Mouse (Mus musculus): Measurements from ENCODE around the gene Pter. TPM values are rescaled to one million over a fixed set of nuclear protein-coding genes. Genes with fewer than 3 reads are reported as not detected.
A peak's percentile ranks its signal among the peaks of the same experiment; 100 is the strongest.

Gene Pter
- polyA plus RNA-seq, 1 experiment from 2014 or later, result 16.8 TPM

GRCm38 (mm10) chr2:13009261-13009972, 85.6 kb downstream of the Pter start:
- Histone ChIP-seq H3K4me2 (peak overlapping the region; percentile 99), H3K4me3 (ENCODE audit: low read depth, low read length) (peak overlapping the region; percentile 53), H3K4me1 (ENCODE audit: insufficient read depth) (no peaks in the 10 kb centered on the region), H3K9ac (no peak overlapping the region), H3K27me3 (ENCODE audit: insufficient read depth, low read length) (peaks cover 41% of the 10 kb centered on the region), H3K27ac (ENCODE audit: low read depth) (no peak overlapping the region), H3K9me3 (ENCODE audit: low read depth, low read length) (no peaks in the 10 kb centered on the region), H3K36me3 (ENCODE audit: insufficient read depth) (no peaks in the 10 kb centered on the region)
- TF ChIP-seq CTCF (IDR thresholded peaks at IDR 0.05; ENCODE audit: low read depth), result no peak
- WGBS, result 10% methylated on average over 18 of the region's 18 CpGs
- peak; percentile 35; the same call in 1 of the 2 replicates for ATAC-seq (ENCODE audit: insufficient read depth)
- peak; percentile 11 for DNase-seq

- 2% methylated on average over 31 of the region's 31 CpGs for WGBS
- Histone ChIP-seq H3K36me3 (ENCODE audit: insufficient read depth) (no peaks in the 10 kb centered on the region), H3K27ac (ENCODE audit: low read depth) (no peak overlapping the region), H3K4me2 (peak overlapping the region; percentile 99), H3K9ac (no peak overlapping the region; the same call in 1 of the 2 replicates), H3K4me1 (ENCODE audit: insufficient read depth) (no peaks in the 10 kb centered on the region), H3K4me3 (ENCODE audit: low read depth, low read length) (peak overlapping the region; percentile 53), H3K27me3 (ENCODE audit: insufficient read depth, low read length) (peaks cover 41% of the 10 kb centered on the region), H3K9me3 (ENCODE audit: low read depth, low read length) (no peaks in the 10 kb centered on the region)
- TF ChIP-seq CTCF (IDR thresholded peaks at IDR 0.05; ENCODE audit: low read depth), result no peak
- DNase-seq (no peak), ATAC-seq (ENCODE audit: insufficient read depth) (no peak; the same call in 1 of the 2 replicates)
Observed at GRCm38 (mm10) chr2:13010030-13010459, 86.2 kb downstream of the Pter start.

- no peaks in the 10 kb centered on the region for H3K4me1 ChIP-seq (ENCODE audit: insufficient read depth)
- TF ChIP-seq CTCF (IDR thresholded peaks at IDR 0.05; ENCODE audit: low read depth), result peak; percentile 32
- H3K36me3 ChIP-seq (ENCODE audit: insufficient read depth), result no peaks in the 10 kb centered on the region
- H3K4me3 ChIP-seq (ENCODE audit: low read depth, low read length), result peak overlapping the region; percentile 53
- peak overlapping the region; percentile 99 for H3K4me2 ChIP-seq
- ATAC-seq (ENCODE audit: insufficient read depth) (peak; percentile 79), DNase-seq (peak; percentile 55)
- H3K27me3 ChIP-seq (ENCODE audit: insufficient read depth, low read length), result peaks cover 41% of the 10 kb centered on the region
- H3K27ac ChIP-seq (ENCODE audit: low read depth), result no peak overlapping the region
- under 1% methylated on average over 75 of the region's 75 CpGs for WGBS
- H3K9ac ChIP-seq, result peak overlapping the region; percentile 32; the same call in 1 of the 2 replicates
- no peaks in the 10 kb centered on the region for H3K9me3 ChIP-seq (ENCODE audit: low read depth, low read length)
Observed at GRCm38 (mm10) chr2:13010460-13011341, 86.9 kb downstream of the Pter start.

- under 1% methylated on average over 19 of the region's 19 CpGs for WGBS
- Histone ChIP-seq H3K27ac (ENCODE audit: low read depth) (no peak within 1 kb of the TSS), H3K27me3 (ENCODE audit: insufficient read depth, low read length) (peaks cover 41% of the 10 kb centered on the region), H3K9me3 (ENCODE audit: low read depth, low read length) (no peaks in the 10 kb centered on the region), H3K4me1 (ENCODE audit: insufficient read depth) (no peaks in the 10 kb centered on the region), H3K4me3 (ENCODE audit: low read depth, low read length) (peak within 1 kb of the TSS; percentile 53), H3K36me3 (ENCODE audit: insufficient read depth) (no peaks in the 10 kb centered on the region), H3K9ac (peak within 1 kb of the TSS; percentile 32; the same call in 1 of the 2 replicates), H3K4me2 (peak within 1 kb of the TSS; percentile 99)
- ATAC-seq (ENCODE audit: insufficient read depth) (no peak), DNase-seq (peak; percentile 37)
- TF ChIP-seq CTCF (IDR thresholded peaks at IDR 0.05; ENCODE audit: low read depth), result no peak
Observed at GRCm38 (mm10) chr2:13011472-13011871, 87.6 kb downstream of the Pter start, which contains the start of gene C1ql3. Gene C1ql3, minus strand, starts transcription at chr2:13011806.

- no peak for ATAC-seq (ENCODE audit: insufficient read depth)
- Histone ChIP-seq H3K27me3 (ENCODE audit: insufficient read depth, low read length) (peaks cover 41% of the 10 kb centered on the region), H3K4me1 (ENCODE audit: insufficient read depth) (no peaks in the 10 kb centered on the region), H3K36me3 (ENCODE audit: insufficient read depth) (no peaks in the 10 kb centered on the region), H3K9me3 (ENCODE audit: low read depth, low read length) (no peaks in the 10 kb centered on the region), H3K4me3 (ENCODE audit: low read depth, low read length) (no peak overlapping the region), H3K4me2 (no peak overlapping the region), H3K9ac (no peak overlapping the region), H3K27ac (ENCODE audit: low read depth) (no peak overlapping the region)
- no peak for DNase-seq
- TF ChIP-seq CTCF (IDR thresholded peaks at IDR 0.05; ENCODE audit: low read depth), result no peak
- WGBS, result 41% methylated on average over 3 of the region's 3 CpGs
Observed at GRCm38 (mm10) chr2:13011973-13012372, 88.1 kb downstream of the Pter start.

DNA sequence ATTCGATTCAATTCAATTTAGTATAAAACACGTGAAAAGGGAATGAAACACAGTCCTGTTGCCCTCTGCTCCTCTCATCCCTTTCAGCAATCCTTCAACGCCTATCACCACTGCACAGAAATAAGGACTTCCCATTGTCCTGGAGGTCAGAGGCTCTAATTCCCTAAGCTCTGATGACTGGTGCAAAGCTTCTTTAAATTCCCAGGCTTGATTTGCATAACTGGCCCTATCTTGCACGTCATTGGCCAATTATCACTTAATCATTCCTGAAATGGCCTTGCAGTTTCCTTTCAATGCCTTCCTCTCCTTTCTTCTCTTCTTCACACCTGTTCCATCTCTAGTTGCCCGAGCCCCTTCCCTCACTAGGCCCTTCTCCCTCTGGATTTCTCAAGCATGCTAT, 94.5 kb downstream of the Pter start:
- DNase-seq (no peak), ATAC-seq (ENCODE audit: insufficient read depth) (no peak)
- Histone ChIP-seq H3K27me3 (ENCODE audit: insufficient read depth, low read length) (no peaks in the 10 kb centered on the region), H3K4me3 (ENCODE audit: low read depth, low read length) (no peak overlapping the region), H3K9me3 (ENCODE audit: low read depth, low read length) (no peaks in the 10 kb centered on the region), H3K36me3 (ENCODE audit: insufficient read depth) (no peaks in the 10 kb centered on the region), H3K9ac (no peak overlapping the region), H3K4me1 (ENCODE audit: insufficient read depth) (no peaks in the 10 kb centered on the region), H3K4me2 (no peak overlapping the region), H3K27ac (ENCODE audit: low read depth) (no peak overlapping the region)
- 39% methylated on average over 5 of the region's 5 CpGs for WGBS
- TF ChIP-seq CTCF (IDR thresholded peaks at IDR 0.05; ENCODE audit: low read depth), result no peak

DNA sequence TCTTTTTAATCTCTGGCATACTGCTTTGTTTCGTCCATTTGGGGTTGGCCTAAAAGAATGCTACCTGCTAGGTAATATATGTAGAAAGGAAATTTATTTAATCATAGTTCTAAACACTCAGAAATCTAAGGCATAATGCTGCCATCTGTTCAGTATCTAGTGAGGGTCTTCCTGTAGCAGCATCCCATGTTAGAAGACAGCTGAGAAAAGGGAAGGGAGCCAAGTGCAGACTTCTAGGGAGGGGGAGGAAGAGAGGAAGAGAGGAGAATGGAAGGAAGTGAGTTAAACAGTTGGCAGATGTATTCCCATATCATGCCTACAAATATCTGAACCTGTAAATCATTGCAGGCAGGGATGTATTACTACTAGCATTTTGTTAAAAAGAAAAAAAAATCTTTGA, 95.0 kb downstream of the Pter start:
- DNase-seq, result no peak
- no peaks in the 10 kb centered on the region for H3K4me1 ChIP-seq (ENCODE audit: insufficient read depth)
- no peak overlapping the region for H3K4me3 ChIP-seq (ENCODE audit: low read depth, low read length)
- H3K9me3 ChIP-seq (ENCODE audit: low read depth, low read length), result no peaks in the 10 kb centered on the region
- no peak overlapping the region for H3K9ac ChIP-seq
- H3K4me2 ChIP-seq, result no peak overlapping the region
- TF ChIP-seq CTCF (IDR thresholded peaks at IDR 0.05; ENCODE audit: low read depth), result no peak
- no peak overlapping the region for H3K27ac ChIP-seq (ENCODE audit: low read depth)
- no peaks in the 10 kb centered on the region for H3K27me3 ChIP-seq (ENCODE audit: insufficient read depth, low read length)
- no peaks in the 10 kb centered on the region for H3K36me3 ChIP-seq (ENCODE audit: insufficient read depth)
- 77% methylated on average over 1 of the region's 1 CpGs for WGBS
- ATAC-seq (ENCODE audit: insufficient read depth), result no peak
